Mouse (Mus musculus) stomach, postnatal 0 days (tissue): ENCODE measurements around the gene Tmem236.

Source experiments
- CTCF ChIP-seq: IDR thresholded peaks from 2 replicates; pipeline ENCODE4 v1.5.1; 2016; ENCODE audit warnings: antibody characterized with exemption, low read depth, mild to moderate bottlenecking, moderate library complexity
- EP300 ChIP-seq: optimal IDR thresholded peaks from 2 replicates; pipeline ENCODE3; 2016; ENCODE audit warnings: antibody characterized with exemption

- no peak for TF ChIP-seq CTCF
- no peak for TF ChIP-seq EP300
These were observed 32.5 kb downstream of the Tmem236 start for GRCm38 (mm10) chr2:14206798-14207197.
